Mouse (Mus musculus) intestine, embryonic 15.5 days (tissue): ENCODE data around the gene Rbms3. TPM values are rescaled to one million over a fixed set of nuclear protein-coding genes. Genes with fewer than 3 reads are reported as not detected.

Experiments used
- ATAC-seq: fragments of 200-750 bp; cut with Nextera tagmentation; 2 replicates; pipeline ENCODE4 v1.8.0; 2017; ENCODE audit warnings: moderate TSS enrichment, moderate library complexity
- H3K27ac ChIP-seq: fragments of 300-500 bp; sonication (generic); 2 replicates; pipeline ENCODE4 v1.5.1; 2015; ENCODE audit warnings: mild to moderate bottlenecking, inconsistent platforms
- H3K27me3 ChIP-seq: fragments of 300-500 bp; sonication (generic); replicated peaks from 2 replicates; pipeline ENCODE4 v1.6.1; 2015; ENCODE audit warnings: inconsistent platforms
- H3K36me3 ChIP-seq: fragments of 300-500 bp; sonication (generic); 2 replicates; pipeline ENCODE4 v1.6.1; 2015; ENCODE audit warnings: inconsistent platforms
- H3K4me1 ChIP-seq: fragments of 300-500 bp; sonication (generic); replicated peaks from 2 replicates; pipeline ENCODE4 v1.6.1; 2015; ENCODE audit warnings: inconsistent platforms
- H3K4me2 ChIP-seq: fragments of 300-500 bp; sonication (generic); replicated peaks from 2 replicates; pipeline ENCODE4 v1.6.1; 2015; ENCODE audit warnings: mild to moderate bottlenecking, inconsistent platforms
- H3K4me3 ChIP-seq: fragments of 300-500 bp; sonication (generic); replicated peaks from 2 replicates; pipeline ENCODE4 v1.5.1; 2015; ENCODE audit warnings: inconsistent platforms
- H3K9ac ChIP-seq: fragments of 300-500 bp; sonication (generic); 2 replicates; pipeline ENCODE4 v1.6.1; 2015; ENCODE audit warnings: inconsistent platforms
- H3K9me3 ChIP-seq: fragments of 300-500 bp; sonication (generic); 2 replicates; pipeline ENCODE4 v1.6.1; 2016; ENCODE audit warnings: inconsistent platforms
- WGBS: fragments of 180-500 bp; shearing (Covaris S2); methylation state at CpG from one replicate; pipeline ENCODE4 v1.1.7; 2015; 5-methylcytosine and 5-hydroxymethylcytosine counted together
- polyA plus RNA-seq: library from polyadenylated mRNA; unstranded; fragments of >200 nt; fragmentation: Nextera tagmentation; extraction: Ambion mirVana; gene quantifications from 2 replicates; pipeline ENCODE4 v1.2.1, GENCODE M21; 2015

Rbms3 gene
- polyA plus RNA-seq, 1 experiment from 2014 or later: 53.0 TPM

- H3K36me3 ChIP-seq: no peaks in the 10 kb centered on the region
- peak; percentile 83 for ATAC-seq
- no peak overlapping the region for H3K4me3 ChIP-seq
- WGBS: 40% methylated on average over 7 of the region's 7 CpGs
- peaks cover 7% of the 10 kb centered on the region; the same call in 1 of the 2 replicates for H3K4me1 ChIP-seq
- H3K9ac ChIP-seq: no peak overlapping the region
- H3K27ac ChIP-seq: peak overlapping the region; percentile 6; the same call in 1 of the 2 replicates
- no peak overlapping the region for H3K4me2 ChIP-seq
- no peaks in the 10 kb centered on the region for H3K27me3 ChIP-seq
- H3K9me3 ChIP-seq: no peaks in the 10 kb centered on the region
Observed at GRCm38 (mm10) chr9:116847241-116848135, 782.2 kb downstream of the Rbms3 start.

GRCm38 (mm10) chr9:116834949-116835348 lies 794.8 kb downstream of the Rbms3 start:
- H3K4me1 ChIP-seq: no peaks in the 10 kb centered on the region
- H3K4me3 ChIP-seq: no peak overlapping the region
- H3K9ac ChIP-seq: no peak overlapping the region
- WGBS: 61% methylated on average over 8 of the region's 8 CpGs
- H3K4me2 ChIP-seq: no peak overlapping the region
- no peak overlapping the region for H3K27ac ChIP-seq
- no peaks in the 10 kb centered on the region for H3K27me3 ChIP-seq
- no peaks in the 10 kb centered on the region for H3K9me3 ChIP-seq
- no peaks in the 10 kb centered on the region for H3K36me3 ChIP-seq
- no peak for ATAC-seq

GRCm38 (mm10) chr9:116833677-116834076 lies 796.0 kb downstream of the Rbms3 start:
- no peak overlapping the region for H3K4me2 ChIP-seq
- H3K4me1 ChIP-seq: no peaks in the 10 kb centered on the region
- H3K27me3 ChIP-seq: no peaks in the 10 kb centered on the region
- no peak overlapping the region for H3K9ac ChIP-seq
- H3K27ac ChIP-seq: no peak overlapping the region
- no peaks in the 10 kb centered on the region for H3K36me3 ChIP-seq
- no peak overlapping the region for H3K4me3 ChIP-seq
- H3K9me3 ChIP-seq: no peaks in the 10 kb centered on the region
- ATAC-seq: no peak
- WGBS: 84% methylated on average over 7 of the region's 7 CpGs

GRCm38 (mm10) chr9:116832822-116833221 lies 796.9 kb downstream of the Rbms3 start:
- no peak overlapping the region for H3K27ac ChIP-seq
- 75% methylated on average over 1 of the region's 1 CpGs for WGBS
- ATAC-seq: no peak

GRCm38 (mm10) chr9:116831386-116831785 lies 798.3 kb downstream of the Rbms3 start:
- WGBS: 82% methylated on average over 5 of the region's 5 CpGs
- no peak for ATAC-seq
- Histone ChIP-seq H3K27ac (no peak overlapping the region), H3K4me3 (no peak overlapping the region), H3K9me3 (no peaks in the 10 kb centered on the region), H3K9ac (no peak overlapping the region), H3K36me3 (no peaks in the 10 kb centered on the region), H3K4me1 (no peaks in the 10 kb centered on the region), H3K27me3 (no peaks in the 10 kb centered on the region), H3K4me2 (no peak overlapping the region)

More at GRCm38 (mm10) chr9:116832822-116833221, 796.9 kb downstream of the Rbms3 start:
- H3K9me3 ChIP-seq: no peaks in the 10 kb centered on the region
- no peaks in the 10 kb centered on the region for H3K27me3 ChIP-seq
- H3K9ac ChIP-seq: no peak overlapping the region
- H3K4me3 ChIP-seq: no peak overlapping the region
- no peaks in the 10 kb centered on the region for H3K4me1 ChIP-seq
- no peak overlapping the region for H3K4me2 ChIP-seq
- no peaks in the 10 kb centered on the region for H3K36me3 ChIP-seq

GRCm38 (mm10) chr9:116829929-116830328 lies 799.8 kb downstream of the Rbms3 start:
- H3K9me3 ChIP-seq: no peaks in the 10 kb centered on the region
- no peaks in the 10 kb centered on the region for H3K36me3 ChIP-seq
- H3K4me3 ChIP-seq: no peak overlapping the region
- WGBS: 83% methylated on average over 4 of the region's 4 CpGs
- no peak for ATAC-seq
- H3K4me2 ChIP-seq: no peak overlapping the region
- no peak overlapping the region for H3K27ac ChIP-seq
- H3K27me3 ChIP-seq: no peaks in the 10 kb centered on the region
- H3K4me1 ChIP-seq: no peaks in the 10 kb centered on the region
- H3K9ac ChIP-seq: no peak overlapping the region

- Histone ChIP-seq H3K27me3 (no peaks in the 10 kb centered on the region), H3K4me1 (no peaks in the 10 kb centered on the region), H3K27ac (no peak overlapping the region), H3K4me2 (no peak overlapping the region), H3K4me3 (no peak overlapping the region), H3K9me3 (no peaks in the 10 kb centered on the region), H3K36me3 (no peaks in the 10 kb centered on the region), H3K9ac (no peak overlapping the region)
- ATAC-seq: no peak
- 84% methylated on average over 7 of the region's 7 CpGs for WGBS
Observed at GRCm38 (mm10) chr9:116821601-116822000, 808.1 kb downstream of the Rbms3 start.

- Histone ChIP-seq H3K9ac (no peak overlapping the region), H3K27ac (no peak overlapping the region), H3K4me1 (no peaks in the 10 kb centered on the region), H3K4me3 (no peak overlapping the region), H3K9me3 (no peaks in the 10 kb centered on the region), H3K36me3 (no peaks in the 10 kb centered on the region), H3K27me3 (no peaks in the 10 kb centered on the region), H3K4me2 (no peak overlapping the region)
- WGBS: 90% methylated on average over 1 of the region's 1 CpGs
- no peak for ATAC-seq
Observed at GRCm38 (mm10) chr9:116817196-116817595, 812.5 kb downstream of the Rbms3 start.

GRCm38 (mm10) chr9:116814495-116815094 lies 815.1 kb downstream of the Rbms3 start:
- ATAC-seq: no peak
- no peaks in the 10 kb centered on the region for H3K9me3 ChIP-seq
- no peak overlapping the region for H3K4me3 ChIP-seq
- no peaks in the 10 kb centered on the region for H3K4me1 ChIP-seq
- no peak overlapping the region for H3K4me2 ChIP-seq
- no peak overlapping the region for H3K27ac ChIP-seq
- no peaks in the 10 kb centered on the region for H3K36me3 ChIP-seq
- no peak overlapping the region for H3K9ac ChIP-seq
- 65% methylated on average over 10 of the region's 10 CpGs for WGBS
- H3K27me3 ChIP-seq: no peaks in the 10 kb centered on the region

GRCm38 (mm10) chr9:116813396-116813795 lies 816.3 kb downstream of the Rbms3 start:
- Histone ChIP-seq H3K4me2 (no peak overlapping the region), H3K27ac (no peak overlapping the region), H3K27me3 (no peaks in the 10 kb centered on the region), H3K4me3 (no peak overlapping the region), H3K36me3 (no peaks in the 10 kb centered on the region), H3K9me3 (no peaks in the 10 kb centered on the region), H3K9ac (no peak overlapping the region), H3K4me1 (no peaks in the 10 kb centered on the region)
- ATAC-seq: no peak
- WGBS: 40% methylated on average over 2 of the region's 2 CpGs

- Histone ChIP-seq H3K4me2 (no peak overlapping the region), H3K27ac (no peak overlapping the region), H3K27me3 (no peaks in the 10 kb centered on the region), H3K36me3 (no peaks in the 10 kb centered on the region), H3K4me1 (peaks cover 2% of the 10 kb centered on the region; the same call in 1 of the 2 replicates), H3K9me3 (no peaks in the 10 kb centered on the region), H3K4me3 (no peak overlapping the region), H3K9ac (no peak overlapping the region)
- WGBS: 85% methylated on average over 5 of the region's 5 CpGs
- no peak for ATAC-seq
Observed at GRCm38 (mm10) chr9:116809260-116809659, 820.5 kb downstream of the Rbms3 start.

- peaks cover 2% of the 10 kb centered on the region; the same call in 1 of the 2 replicates for H3K4me1 ChIP-seq
- peak; percentile 25; the same call in 1 of the 2 replicates for ATAC-seq
- peak overlapping the region; percentile 24; the same call in 1 of the 2 replicates for H3K27ac ChIP-seq
- 68% methylated on average over 4 of the region's 4 CpGs for WGBS
- no peaks in the 10 kb centered on the region for H3K9me3 ChIP-seq
- no peak overlapping the region for H3K9ac ChIP-seq
- H3K27me3 ChIP-seq: no peaks in the 10 kb centered on the region
- no peaks in the 10 kb centered on the region for H3K36me3 ChIP-seq
- no peak overlapping the region for H3K4me3 ChIP-seq
- no peak overlapping the region for H3K4me2 ChIP-seq
Observed at GRCm38 (mm10) chr9:116808401-116808800, 821.3 kb downstream of the Rbms3 start.
